Mouse (Mus musculus) thymus, adult 2 months (tissue): Measurements from ENCODE around the gene Nt5c3b.

Experiments used
- CTCF ChIP-seq: fragments of 200-500 bp; IDR thresholded peaks from 2 replicates; pipeline ENCODE4 v1.5.1; 2012; ENCODE audit warnings: mild to moderate bottlenecking, control low read depth, low read length, moderate library complexity, borderline replicate concordance; ENCODE audit not compliant: control insufficient read depth, poor library complexity, insufficient read depth; ENCODE audit errors: extremely low read depth
- POLR2A ChIP-seq: fragments of 200-500 bp; IDR thresholded peaks from 2 replicates; pipeline ENCODE4 v1.6.1; 2012; ENCODE audit warnings: mild to moderate bottlenecking, low read length, control low read depth, moderate library complexity; ENCODE audit not compliant: control insufficient read depth, poor library complexity, insufficient read depth; ENCODE audit errors: extremely low read depth

- no peak for TF ChIP-seq CTCF
- no peak for TF ChIP-seq POLR2A
Measured at GRCm38 (mm10) chr11:100399727-100400538, 41.7 kb downstream of the Nt5c3b start.
